Mouse (Mus musculus) G1E (cell line): ENCODE measurements around the gene Nfatc2.

Experiments used
- CTCF ChIP-seq: IDR thresholded peaks from 2 replicates; pipeline ENCODE4 v1.5.1; 2012; ENCODE audit warnings: low read depth, low read length, inconsistent platforms, mixed read lengths
- POLR2AphosphoS5 ChIP-seq: IDR thresholded peaks from 2 replicates; pipeline ENCODE4 v1.6.1; 2012; ENCODE audit warnings: low read depth, low read length, inconsistent platforms; ENCODE audit not compliant: insufficient replicate concordance
- TAL1 ChIP-seq: conservative IDR thresholded peaks from 2 replicates; pipeline ENCODE4 v1.6.1; 2012; ENCODE audit warnings: low read depth, low read length, inconsistent platforms, mixed read lengths

DNA sequence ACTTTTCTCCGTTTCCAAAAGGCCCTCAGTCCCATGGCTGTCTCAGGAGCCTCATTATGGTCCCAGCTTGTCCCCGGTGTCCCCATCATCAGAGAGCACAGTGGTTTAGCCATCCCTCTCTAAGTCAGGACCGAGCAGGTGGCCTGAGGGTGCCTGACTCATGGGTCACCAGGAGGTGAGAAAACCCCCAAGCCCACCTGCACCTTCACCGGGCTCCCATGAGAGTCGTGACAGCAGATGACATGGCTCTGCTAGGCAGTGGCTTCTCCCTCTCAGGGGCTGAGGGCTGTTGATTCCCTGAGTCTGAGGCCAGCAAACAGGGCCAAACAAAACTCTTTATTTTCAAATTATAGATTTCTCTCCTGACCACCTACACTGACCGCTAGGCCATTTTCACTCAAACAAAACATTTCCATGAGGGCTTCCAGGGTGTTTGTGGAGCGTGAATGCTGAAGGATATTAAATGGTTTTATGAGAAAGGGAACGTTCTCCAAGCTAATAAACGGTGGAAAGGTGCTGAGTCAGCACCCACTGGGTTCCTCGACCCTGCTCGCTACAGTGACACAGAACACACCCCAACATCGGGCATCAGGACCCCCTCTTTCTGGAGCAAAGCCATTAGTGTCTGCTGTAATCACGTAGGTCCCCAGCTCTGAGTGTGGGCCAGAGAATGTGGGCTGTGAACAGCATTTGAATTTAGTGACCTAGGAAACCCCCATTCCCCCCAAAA is 92.8 kb downstream of the Nfatc2 start:
- TF ChIP-seq CTCF (no peak), POLR2AphosphoS5 (no peak), TAL1 (no peak)
